Mouse (Mus musculus) gastrocnemius, postnatal 36 days (tissue): ENCODE data around the gene Olfr1094. TPM values are rescaled to one million over a fixed set of nuclear protein-coding genes. Genes with fewer than 3 reads are reported as not detected.

ENCODE experiments used
- DNase-seq, 2 experiments: peaks; one replicate each; pipeline ENCODE4 v3.0.0; 2022
- intact Hi-C: fragments of 180-260 bp; cut with DNase I; formaldehyde crosslinking; loops from one replicate; pipeline ENCODE4 v1.15.1; 2025
- long read RNA-seq, 2 experiments: library from polyadenylated mRNA; stranded (forward); transcript quantifications; one replicate each; pipeline ENCODE4 v2.0.0; 2021
- total RNA-seq, 2 experiments: library from RNA; stranded (reverse); gene quantifications; 2 replicates each; pipeline ENCODE4 v1.2.3; 2021

The Olfr1094 gene
- not detected for total RNA-seq
- long read RNA-seq, experiment 1, result 0 reads
- long read RNA-seq, experiment 2, result 0 reads

GRCm38 (mm10) chr2:86824363-86824762 lies at the start of gene Olfr1094:
TSS of gene Olfr1094 (plus strand) at chr2:86824663.
- intact Hi-C loops, result no loop called here
- DNase-seq, result no peak

GRCm38 (mm10) chr2:86782179-86782578 lies 42.3 kb upstream of the Olfr1094 start, which contains the start of gene Olfr1093:
TSS of gene Olfr1093 (plus strand) at chr2:86782479.
- intact Hi-C loops, result no loop called here
- no peak for DNase-seq

- DNase-seq, result no peak
- intact Hi-C loops, result no loop called here
These were observed 14.5 kb upstream of the Olfr1094 start, which contains the start of gene Olfr141 for GRCm38 (mm10) chr2:86809918-86810317. TSS of gene Olfr141 (minus strand) at chr2:86810018.

GRCm38 (mm10) chr2:86851596-86851995 lies 27.1 kb downstream of the Olfr1094 start, which contains the start of gene Olfr1095:
TSS of gene Olfr1095 (minus strand) at chr2:86851696.
- intact Hi-C loops, result no loop called here
- no peak for DNase-seq

- DNase-seq, result no peak
- intact Hi-C loops, result no loop called here
These were observed 50.2 kb downstream of the Olfr1094 start, which contains the start of gene Gm13723 for GRCm38 (mm10) chr2:86874702-86875101. TSS of gene Gm13723 (minus strand) at chr2:86874802.

Other genes with a start within 250 kb of the Olfr1094 start
- not detected for gene Olfr1082, start 225.7 kb upstream of the Olfr1094 start, total RNA-seq
- not detected for gene Olfr1084, start 184.9 kb upstream of the Olfr1094 start, total RNA-seq
- gene Olfr1085, start 162.6 kb upstream of the Olfr1094 start, total RNA-seq, result not detected
- not detected for gene Olfr1086, start 144.6 kb upstream of the Olfr1094 start, total RNA-seq
- gene Olfr1087, start 126.3 kb upstream of the Olfr1094 start, total RNA-seq, result not detected
- not detected for gene Olfr1089, start 91.0 kb upstream of the Olfr1094 start, total RNA-seq
- not detected for gene Olfr1090, start 65.7 kb upstream of the Olfr1094 start, total RNA-seq
- not detected for gene Olfr1093, start 42.2 kb upstream of the Olfr1094 start, total RNA-seq
- gene Olfr141, start 14.6 kb upstream of the Olfr1094 start, total RNA-seq, result not detected
- not detected for gene Olfr1095, start 27.0 kb downstream of the Olfr1094 start, total RNA-seq
- not detected for gene Gm13723, start 50.1 kb downstream of the Olfr1094 start, total RNA-seq
- not detected for gene Olfr1097, start 67.6 kb downstream of the Olfr1094 start, total RNA-seq
- gene Olfr1098, start 99.9 kb downstream of the Olfr1094 start, total RNA-seq, result not detected
- gene Olfr1099, start 136.0 kb downstream of the Olfr1094 start, total RNA-seq, result not detected
- not detected for gene Olfr1100, start 155.3 kb downstream of the Olfr1094 start, total RNA-seq
- gene Olfr1101, start 166.6 kb downstream of the Olfr1094 start, total RNA-seq, result not detected
- not detected for gene Olfr1102, start 173.7 kb downstream of the Olfr1094 start, total RNA-seq
- gene Olfr1104, start 202.4 kb downstream of the Olfr1094 start, total RNA-seq, result not detected
- gene Olfr1105, start 211.9 kb downstream of the Olfr1094 start, total RNA-seq, result not detected
- not detected for gene Olfr1106, start 227.6 kb downstream of the Olfr1094 start, total RNA-seq